Mouse (Mus musculus) lung, adult 2 months (tissue): ENCODE results near the gene Fpr1.

Experiments
- CTCF ChIP-seq: fragments of 200-500 bp; IDR thresholded peaks from 2 replicates; pipeline ENCODE4 v1.5.1; 2011; ENCODE audit warnings: mild to moderate bottlenecking, low read length, control low read depth; ENCODE audit not compliant: insufficient read depth
- POLR2A ChIP-seq: fragments of 200-500 bp; IDR thresholded peaks from 2 replicates; pipeline ENCODE4 v1.6.1; 2011; ENCODE audit warnings: low read depth, mild to moderate bottlenecking, control low read depth, low read length, borderline replicate concordance; ENCODE audit errors: extremely low read depth

- TF ChIP-seq CTCF: no peak
- TF ChIP-seq POLR2A: no peak
Observed at GRCm38 (mm10) chr17:17839276-17839675, 44.5 kb downstream of the Fpr1 start.
